Mouse (Mus musculus) embryonic facial prominence, embryonic 15.5 days (tissue): Measurements from ENCODE around the gene Foxo4. TPM values are rescaled to one million over a fixed set of nuclear protein-coding genes. Genes with fewer than 3 reads are reported as not detected.
A peak's percentile ranks its signal among the peaks of the same experiment; 100 is the strongest.

ENCODE experiments used
- ATAC-seq: fragments of 200-750 bp; cut with Nextera tagmentation; 2 replicates; pipeline ENCODE4 v1.8.0; 2017; ENCODE audit warnings: low read depth, moderate TSS enrichment; ENCODE audit not compliant: insufficient number of reproducible peaks, low FRiP score, low TSS enrichment
- H3K27ac ChIP-seq: fragments of 300-500 bp; sonication (generic); replicated peaks from 2 replicates; pipeline ENCODE4 v1.5.1; 2015; ENCODE audit warnings: mild to moderate bottlenecking, inconsistent platforms
- H3K27me3 ChIP-seq: fragments of 300-500 bp; sonication (generic); 2 replicates; pipeline ENCODE4 v1.6.1; 2015; ENCODE audit warnings: inconsistent platforms
- H3K36me3 ChIP-seq: fragments of 300-500 bp; sonication (generic); 2 replicates; pipeline ENCODE4 v1.6.1; 2015; ENCODE audit warnings: mild to moderate bottlenecking, inconsistent platforms
- H3K4me1 ChIP-seq: fragments of 300-500 bp; sonication (generic); 2 replicates; pipeline ENCODE4 v1.6.1; 2015; ENCODE audit warnings: inconsistent platforms
- H3K4me2 ChIP-seq: fragments of 300-500 bp; sonication (generic); replicated peaks from 2 replicates; pipeline ENCODE4 v1.6.1; 2015; ENCODE audit warnings: mild to moderate bottlenecking, inconsistent platforms
- H3K4me3 ChIP-seq: fragments of 300-500 bp; sonication (generic); replicated peaks from 2 replicates; pipeline ENCODE4 v1.5.1; 2015; ENCODE audit warnings: mild to moderate bottlenecking, inconsistent platforms
- H3K9ac ChIP-seq: fragments of 300-500 bp; sonication (generic); 2 replicates; pipeline ENCODE4 v1.6.1; 2015; ENCODE audit warnings: inconsistent platforms
- H3K9me3 ChIP-seq: fragments of 300-500 bp; sonication (generic); replicated peaks from 2 replicates; pipeline ENCODE4 v1.6.1; 2016; ENCODE audit warnings: inconsistent platforms
- WGBS: fragments of 180-500 bp; shearing (Covaris S2); methylation state at CpG from one replicate; pipeline ENCODE4 v1.1.7; 2015; 5-methylcytosine and 5-hydroxymethylcytosine counted together
- polyA plus RNA-seq: library from polyadenylated mRNA; unstranded; fragments of >200 nt; fragmentation: Nextera tagmentation; extraction: Ambion mirVana; gene quantifications from 2 replicates; pipeline ENCODE4 v1.2.1, GENCODE M21; 2015

The Foxo4 gene
- polyA plus RNA-seq, 1 experiment from 2014 or later: 3.4 TPM

DNA sequence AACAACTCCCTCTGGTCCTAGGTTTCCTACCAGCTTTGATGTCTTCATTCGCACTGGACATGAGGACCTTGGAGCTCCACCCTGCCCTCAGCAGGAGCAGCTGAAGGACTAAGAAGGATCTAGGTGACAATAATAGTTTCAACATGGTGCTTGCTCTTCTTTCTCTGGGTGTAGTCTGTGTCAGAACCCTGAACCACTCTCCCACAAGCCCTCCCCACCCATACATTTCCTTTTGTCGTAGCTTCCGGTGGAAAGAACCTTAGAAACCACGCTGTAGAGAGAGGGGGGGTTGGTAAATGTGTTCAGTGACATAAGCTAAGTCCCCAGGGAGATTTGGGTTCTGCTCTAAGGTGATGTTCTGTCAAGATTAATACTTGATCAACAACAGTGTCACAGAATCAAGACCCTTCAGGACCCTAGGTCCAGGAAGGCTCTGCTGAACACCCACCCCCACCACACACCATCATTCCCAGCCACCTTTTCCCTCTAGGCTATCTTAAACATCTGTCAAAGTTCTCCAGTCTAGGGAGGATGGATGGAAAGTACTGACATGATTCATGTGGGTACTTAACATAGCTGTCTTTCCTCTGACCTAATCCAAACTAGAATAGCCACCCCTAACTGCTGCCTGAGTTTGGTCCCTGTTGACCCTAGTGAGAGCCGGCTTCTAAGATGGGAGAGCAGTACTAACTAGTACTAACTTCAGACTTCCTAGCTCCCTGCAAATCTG, 13.9 kb downstream of the Foxo4 start, which contains the start of gene Il2rg:
Gene Il2rg (minus strand): TSS at position 231 of the 730 bp plus-strand sequence.
- no peak within 1 kb of the TSS for H3K4me3 ChIP-seq
- H3K9me3 ChIP-seq: no peaks in the 10 kb centered on the region
- no peak within 1 kb of the TSS for H3K9ac ChIP-seq
- no peak within 1 kb of the TSS for H3K27ac ChIP-seq
- 63% methylated on average over 5 of the region's 5 CpGs for WGBS
- H3K4me2 ChIP-seq: no peak within 1 kb of the TSS
- no peaks in the 10 kb centered on the region for H3K36me3 ChIP-seq
- no peaks in the 10 kb centered on the region for H3K27me3 ChIP-seq
- H3K4me1 ChIP-seq: no peaks in the 10 kb centered on the region
- ATAC-seq: no peak

DNA sequence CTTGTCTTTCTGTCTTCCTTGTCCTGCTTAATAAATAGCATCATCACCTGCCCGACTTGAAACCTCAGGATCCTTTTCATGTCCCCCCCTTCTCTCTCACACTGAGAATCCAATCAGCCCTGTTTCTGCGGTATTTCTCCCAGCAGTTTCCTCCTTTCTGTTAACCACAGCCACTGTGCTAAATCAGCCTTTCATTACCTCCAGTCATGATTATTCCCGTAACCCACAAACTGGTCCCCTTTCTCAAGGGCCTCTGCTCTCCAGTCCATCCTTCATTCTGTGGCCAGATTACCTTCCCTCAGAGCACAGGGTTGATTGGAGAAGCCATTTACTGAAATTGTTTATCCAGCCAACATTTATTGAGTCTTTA, 14.4 kb downstream of the Foxo4 start, which contains the start of gene Gm20489:
Gene Gm20489 (minus strand): TSS at position 269 of the 370 bp plus-strand sequence.
- Histone ChIP-seq H3K36me3 (no peaks in the 10 kb centered on the region), H3K9ac (no peak within 1 kb of the TSS), H3K27me3 (no peaks in the 10 kb centered on the region), H3K4me3 (no peak within 1 kb of the TSS), H3K27ac (no peak within 1 kb of the TSS), H3K4me1 (no peaks in the 10 kb centered on the region), H3K9me3 (no peaks in the 10 kb centered on the region), H3K4me2 (no peak within 1 kb of the TSS)
- ATAC-seq: no peak
- WGBS: 43% methylated on average over 3 of the region's 3 CpGs

DNA sequence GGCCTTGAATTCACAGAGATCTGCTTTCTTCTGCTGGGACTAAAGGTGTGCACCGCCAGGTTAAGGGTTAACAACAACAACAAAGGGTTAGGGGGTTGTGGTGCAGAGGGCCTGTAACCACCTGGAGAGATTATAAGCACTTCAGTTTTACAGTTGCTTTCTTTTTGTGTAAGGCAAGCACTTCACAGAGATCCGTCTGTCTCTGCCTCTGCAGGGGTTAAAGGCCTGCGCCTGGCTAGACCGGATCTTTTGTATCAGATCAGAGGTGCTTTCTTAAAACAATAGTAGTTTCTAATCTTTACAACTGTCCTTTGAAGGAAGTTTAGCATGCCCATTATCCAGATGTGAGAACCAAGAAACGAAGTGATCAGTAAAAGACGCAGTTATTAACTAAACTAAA, 19.1 kb downstream of the Foxo4 start:
- Histone ChIP-seq H3K27ac (no peak overlapping the region; the same call in none of the 2 replicates), H3K4me2 (peak overlapping the region; percentile 47), H3K9me3 (no peaks in the 10 kb centered on the region), H3K4me1 (no peaks in the 10 kb centered on the region), H3K4me3 (peak overlapping the region; percentile 57), H3K9ac (no peak overlapping the region), H3K36me3 (peaks cover 9% of the 10 kb centered on the region; the same call in 1 of the 2 replicates), H3K27me3 (no peaks in the 10 kb centered on the region)
- no peak for ATAC-seq
- 23% methylated on average over 6 of the region's 6 CpGs for WGBS

DNA sequence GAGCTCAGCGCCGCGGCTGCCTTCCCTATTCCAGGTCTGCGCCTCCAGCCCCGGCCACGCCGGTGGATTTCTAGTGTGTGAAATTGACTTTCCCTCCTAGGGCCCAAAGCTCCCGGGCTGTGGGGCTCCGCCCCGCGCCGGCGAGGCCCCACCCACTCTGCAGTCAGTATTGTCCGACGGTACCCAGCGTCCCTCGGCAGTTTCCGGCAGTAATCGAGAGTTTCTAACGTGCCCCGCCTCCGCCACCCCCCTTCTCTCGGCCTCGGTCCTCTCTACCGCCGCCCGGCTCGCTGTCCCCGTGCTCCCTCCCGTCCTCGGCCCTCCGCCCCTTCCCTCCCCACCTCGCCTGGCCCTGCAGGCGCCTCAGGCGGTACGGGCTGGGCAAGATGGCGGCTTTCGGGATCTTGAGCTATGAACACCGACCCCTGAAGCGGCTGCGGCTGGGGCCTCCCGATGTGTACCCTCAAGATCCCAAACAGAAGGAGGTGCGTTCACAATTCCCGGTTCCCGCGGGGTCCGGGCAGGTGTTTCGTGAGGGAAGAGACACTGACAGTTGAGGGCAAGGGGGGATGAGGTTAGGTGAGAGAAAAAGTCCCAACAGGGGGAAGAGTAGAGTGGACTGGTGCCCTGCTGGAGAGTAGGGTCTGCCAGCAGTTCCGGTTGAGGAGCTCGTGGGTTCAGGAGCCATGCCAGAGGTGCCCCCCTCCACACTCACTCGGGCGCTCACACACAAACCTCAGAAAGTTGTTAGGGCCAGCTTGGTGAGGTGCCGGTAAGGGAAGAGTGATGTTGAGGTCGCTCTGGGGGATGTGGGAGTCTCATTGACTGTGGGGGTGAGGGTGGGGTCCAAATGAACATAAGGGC, 19.8 kb downstream of the Foxo4 start, which contains the start of gene Med12:
Gene Med12 (plus strand): TSS at position 156 of the 864 bp plus-strand sequence.
- Histone ChIP-seq H3K9me3 (no peaks in the 10 kb centered on the region), H3K27ac (peak within 1 kb of the TSS; percentile 78), H3K4me2 (peak within 1 kb of the TSS; percentile 47), H3K4me1 (no peaks in the 10 kb centered on the region), H3K27me3 (no peaks in the 10 kb centered on the region), H3K36me3 (peaks cover 12% of the 10 kb centered on the region; the same call in 1 of the 2 replicates), H3K4me3 (peak within 1 kb of the TSS; percentile 57), H3K9ac (peak within 1 kb of the TSS; percentile 51; the same call in 1 of the 2 replicates)
- WGBS: 15% methylated on average over 54 of the region's 54 CpGs
- peak; percentile 97 for ATAC-seq

DNA sequence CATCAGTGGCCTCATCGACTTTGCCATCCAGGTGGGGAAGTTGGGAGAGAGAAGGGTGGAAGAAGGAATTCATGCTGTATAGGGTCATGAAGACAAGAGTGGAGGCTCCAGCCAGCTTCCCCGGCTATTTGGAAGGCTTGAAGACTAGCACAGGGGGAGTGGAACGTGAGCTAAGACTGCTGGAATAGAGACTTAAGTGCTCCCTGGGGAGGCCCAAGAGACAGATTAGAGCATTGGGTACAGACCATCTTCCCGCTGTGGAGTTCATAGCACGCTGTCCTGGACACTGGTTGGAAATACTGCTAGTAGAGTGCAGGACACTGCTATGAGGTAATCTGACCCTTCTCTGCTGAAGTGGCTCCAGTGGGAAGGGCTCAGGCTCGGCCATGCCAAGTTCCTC, 28.5 kb downstream of the Foxo4 start:
- H3K27me3 ChIP-seq: no peaks in the 10 kb centered on the region
- H3K4me2 ChIP-seq: no peak overlapping the region
- no peak overlapping the region for H3K4me3 ChIP-seq
- H3K36me3 ChIP-seq: peaks cover 57% of the 10 kb centered on the region
- H3K27ac ChIP-seq: no peak overlapping the region
- no peak overlapping the region for H3K9ac ChIP-seq
- no peaks in the 10 kb centered on the region for H3K9me3 ChIP-seq
- no peaks in the 10 kb centered on the region for H3K4me1 ChIP-seq
- WGBS: 68% methylated on average over 6 of the region's 6 CpGs
- no peak for ATAC-seq

DNA sequence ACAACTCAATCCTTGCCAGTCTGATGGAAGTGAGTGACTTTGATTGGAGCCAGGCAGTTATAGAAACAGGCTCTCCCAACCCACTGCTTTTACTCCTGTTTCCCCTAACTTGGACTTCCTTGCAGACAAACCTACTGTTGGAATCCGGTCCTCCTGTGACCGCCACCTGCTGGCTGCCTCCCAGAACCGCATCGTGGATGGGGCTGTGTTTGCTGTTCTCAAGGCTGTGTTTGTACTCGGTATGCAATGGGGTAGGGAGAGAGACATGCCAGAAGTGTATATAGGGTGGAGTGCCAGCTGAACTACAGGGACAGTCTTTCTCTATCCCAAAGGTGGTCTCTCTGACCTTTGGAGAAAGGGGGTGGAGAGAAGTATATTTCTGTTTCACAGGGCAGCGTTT, 31.2 kb downstream of the Foxo4 start:
- Histone ChIP-seq H3K27me3 (no peaks in the 10 kb centered on the region), H3K9ac (no peak overlapping the region), H3K27ac (no peak overlapping the region), H3K4me2 (no peak overlapping the region), H3K36me3 (peaks cover 69% of the 10 kb centered on the region), H3K4me3 (no peak overlapping the region), H3K4me1 (no peaks in the 10 kb centered on the region), H3K9me3 (no peaks in the 10 kb centered on the region)
- ATAC-seq: no peak
- 31% methylated on average over 6 of the region's 6 CpGs for WGBS

DNA sequence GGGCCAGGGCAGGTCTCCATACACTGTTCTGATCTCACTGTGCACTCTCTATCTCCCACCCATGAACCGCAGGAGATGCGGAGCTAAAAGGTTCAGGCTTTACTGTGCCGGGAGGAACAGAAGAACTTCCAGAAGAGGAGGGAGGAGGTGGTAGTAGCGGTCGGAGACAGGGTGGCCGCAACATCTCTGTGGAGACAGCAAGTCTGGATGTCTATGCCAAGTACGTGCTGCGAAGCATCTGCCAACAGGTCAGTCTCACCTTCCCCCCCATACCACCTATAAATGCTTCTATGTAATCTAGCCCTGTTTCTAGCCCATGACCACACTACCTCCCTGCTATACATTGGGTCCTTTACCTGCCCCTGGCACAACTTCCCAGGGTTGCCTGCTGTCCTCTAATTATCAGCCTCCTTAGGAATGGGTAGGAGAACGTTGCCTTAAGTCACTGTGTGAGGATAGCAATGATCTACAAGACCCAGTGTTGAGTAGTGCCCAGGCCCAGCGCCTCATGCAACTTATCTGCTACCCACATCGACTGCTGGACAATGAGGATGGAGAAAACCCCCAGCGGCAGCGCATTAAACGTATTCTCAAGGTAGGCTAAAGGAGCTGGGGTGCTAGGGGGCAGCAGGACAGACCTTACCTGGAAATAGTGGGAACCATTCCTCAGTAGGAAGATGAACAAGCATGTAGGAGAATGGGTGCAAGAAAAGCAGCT, 31.8 kb downstream of the Foxo4 start:
- no peaks in the 10 kb centered on the region for H3K27me3 ChIP-seq
- no peaks in the 10 kb centered on the region for H3K9me3 ChIP-seq
- H3K9ac ChIP-seq: no peak overlapping the region
- H3K4me1 ChIP-seq: no peaks in the 10 kb centered on the region
- no peak for ATAC-seq
- H3K27ac ChIP-seq: no peak overlapping the region
- peaks cover 70% of the 10 kb centered on the region for H3K36me3 ChIP-seq
- WGBS: 91% methylated on average over 14 of the region's 14 CpGs
- no peak overlapping the region for H3K4me3 ChIP-seq
- no peak overlapping the region for H3K4me2 ChIP-seq

DNA sequence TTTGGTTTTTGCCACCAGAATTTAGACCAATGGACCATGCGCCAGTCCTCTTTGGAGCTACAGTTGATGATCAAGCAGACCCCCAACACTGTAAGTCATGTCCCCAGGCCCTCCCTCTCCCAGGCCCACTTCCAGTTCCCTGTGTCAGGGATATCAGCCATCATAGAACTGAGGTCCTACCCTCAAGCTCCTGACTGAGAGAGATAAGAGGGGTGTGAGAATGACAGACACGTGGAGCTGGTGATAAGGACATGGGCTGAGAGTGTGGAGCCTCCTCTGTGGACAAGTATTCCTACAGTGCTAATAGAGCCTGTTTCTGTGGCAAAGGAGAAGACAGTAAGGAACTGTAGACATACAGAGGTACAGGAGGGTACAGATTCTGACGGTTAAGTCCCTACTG, 33.2 kb downstream of the Foxo4 start:
- WGBS: 81% methylated on average over 3 of the region's 3 CpGs
- no peak for ATAC-seq
- H3K27me3 ChIP-seq: no peaks in the 10 kb centered on the region
- H3K36me3 ChIP-seq: peaks cover 63% of the 10 kb centered on the region
- H3K27ac ChIP-seq: no peak overlapping the region
- no peak overlapping the region for H3K4me3 ChIP-seq
- no peak overlapping the region for H3K9ac ChIP-seq
- H3K9me3 ChIP-seq: no peaks in the 10 kb centered on the region
- no peaks in the 10 kb centered on the region for H3K4me1 ChIP-seq
- H3K4me2 ChIP-seq: no peak overlapping the region

DNA sequence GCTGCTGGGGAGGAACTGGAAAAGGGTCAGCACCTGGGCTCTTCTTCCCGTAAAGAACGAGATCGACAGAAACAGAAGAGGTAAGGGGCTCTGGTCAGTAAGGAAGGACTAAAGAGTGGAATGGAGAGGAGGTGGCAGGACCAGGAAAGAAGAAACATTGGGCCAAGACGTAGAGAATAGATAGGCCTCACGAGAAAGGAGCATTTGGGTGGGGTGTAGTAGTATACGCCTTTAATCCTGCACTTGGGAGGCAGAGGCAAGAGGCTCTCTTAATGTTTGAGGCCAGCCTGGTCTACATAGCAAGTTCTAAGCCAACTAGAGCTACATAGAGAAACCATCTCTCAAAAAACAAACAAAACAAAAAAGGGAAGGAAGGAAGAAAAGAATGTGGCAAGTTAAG, 34.1 kb downstream of the Foxo4 start:
- H3K36me3 ChIP-seq: peaks cover 65% of the 10 kb centered on the region

DNA sequence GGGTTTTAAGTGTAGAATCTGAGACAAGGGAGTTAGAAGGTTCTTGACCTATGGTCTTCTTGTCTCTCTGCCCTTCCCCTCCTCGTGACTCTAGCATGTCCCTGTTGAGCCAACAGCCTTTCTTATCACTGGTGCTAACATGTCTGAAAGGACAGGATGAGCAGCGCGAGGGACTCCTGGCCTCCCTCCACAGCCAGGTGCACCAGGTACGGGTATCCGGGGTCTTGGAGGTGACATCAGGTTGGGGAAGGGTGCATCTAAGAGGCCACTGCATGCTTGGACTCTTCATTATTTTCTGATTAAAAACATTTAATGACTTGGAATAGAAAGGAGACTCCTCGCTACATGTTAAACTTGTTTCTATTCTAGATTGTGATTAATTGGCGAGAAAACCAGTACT, 34.7 kb downstream of the Foxo4 start:
- no peak overlapping the region for H3K4me3 ChIP-seq
- ATAC-seq: no peak
- WGBS: 93% methylated on average over 7 of the region's 7 CpGs
- H3K4me2 ChIP-seq: no peak overlapping the region
- no peak overlapping the region for H3K9ac ChIP-seq
- H3K4me1 ChIP-seq: no peaks in the 10 kb centered on the region
- no peaks in the 10 kb centered on the region for H3K27me3 ChIP-seq
- H3K9me3 ChIP-seq: no peaks in the 10 kb centered on the region
- H3K27ac ChIP-seq: no peak overlapping the region
- peaks cover 62% of the 10 kb centered on the region for H3K36me3 ChIP-seq

More for the DNA sequence above, 34.1 kb downstream of the Foxo4 start:
- 89% methylated on average over 6 of the region's 6 CpGs for WGBS
- Histone ChIP-seq H3K4me2 (no peak overlapping the region), H3K9ac (no peak overlapping the region), H3K4me3 (no peak overlapping the region), H3K27ac (no peak overlapping the region), H3K4me1 (no peaks in the 10 kb centered on the region), H3K9me3 (no peaks in the 10 kb centered on the region), H3K27me3 (no peaks in the 10 kb centered on the region)
- no peak for ATAC-seq

DNA sequence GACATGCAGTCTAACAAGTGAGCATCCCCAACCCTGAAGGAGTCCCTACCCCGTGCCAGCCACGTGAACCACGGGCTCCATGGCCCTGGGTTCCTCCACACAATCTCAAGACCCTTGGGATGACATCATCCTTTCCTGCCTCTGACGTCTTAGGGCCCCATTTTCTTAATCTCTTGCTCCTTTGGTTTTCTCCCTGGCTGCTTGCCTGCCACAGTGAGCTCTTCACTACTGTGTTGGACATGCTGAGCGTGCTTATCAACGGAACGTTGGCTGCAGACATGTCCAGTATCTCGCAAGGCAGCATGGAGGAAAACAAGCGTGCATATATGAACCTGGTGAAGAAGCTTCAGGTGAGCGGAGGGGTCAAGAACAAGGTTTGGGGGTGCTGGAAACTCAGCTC, 35.8 kb downstream of the Foxo4 start:
- H3K4me3 ChIP-seq: no peak overlapping the region
- no peaks in the 10 kb centered on the region for H3K9me3 ChIP-seq
- no peak overlapping the region for H3K27ac ChIP-seq
- no peaks in the 10 kb centered on the region for H3K27me3 ChIP-seq
- no peak overlapping the region for H3K4me2 ChIP-seq
- 86% methylated on average over 10 of the region's 10 CpGs for WGBS
- ATAC-seq: no peak
- H3K36me3 ChIP-seq: peaks cover 53% of the 10 kb centered on the region
- H3K4me1 ChIP-seq: no peaks in the 10 kb centered on the region
- H3K9ac ChIP-seq: no peak overlapping the region
